Mouse (Mus musculus): ENCODE data around the gene Pkp4. TPM values are rescaled to one million over a fixed set of nuclear protein-coding genes. Genes with fewer than 3 reads are reported as not detected.

Gene Pkp4
- polyA plus RNA-seq, 1 experiment from 2014 or later = 30.4 TPM

DNA sequence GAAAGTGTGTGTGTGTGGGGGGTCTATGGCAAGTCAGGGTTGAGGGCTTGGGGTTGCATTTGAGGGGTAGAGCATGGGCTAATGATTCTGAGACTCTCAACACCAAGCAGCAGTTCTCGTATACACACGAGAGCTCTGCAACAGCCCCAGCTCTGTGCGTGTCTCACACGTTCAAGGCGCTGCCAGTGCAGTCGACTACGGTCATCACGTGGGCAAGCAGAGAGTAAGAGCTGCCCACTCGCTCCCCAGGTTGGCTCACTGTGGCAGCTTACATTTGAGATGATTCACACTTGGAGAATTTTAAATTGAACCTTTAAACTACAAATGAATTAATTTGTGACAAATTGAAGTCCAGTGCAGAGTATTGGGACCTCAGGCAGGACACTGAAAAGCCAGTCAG is 44.4 kb downstream of the Pkp4 start:
- Histone ChIP-seq H3K27ac (no peak overlapping the region), H3K4me1 (peaks cover 6% of the 10 kb centered on the region; the same call in 1 of the 2 replicates), H3K36me3 (no peaks in the 10 kb centered on the region), H3K9ac (no peak overlapping the region), H3K4me2 (no peak overlapping the region), H3K4me3 (replicated peaks) (no peak overlapping the region), H3K9me3 (no peaks in the 10 kb centered on the region), H3K27me3 (replicated peaks) (no peaks in the 10 kb centered on the region)
- 90% methylated on average over 9 of the region's 9 CpGs for whole genome bisulfite sequencing
- ATAC-seq (ENCODE audit: insufficient read depth, low FRiP score, low read depth) = no peak

DNA sequence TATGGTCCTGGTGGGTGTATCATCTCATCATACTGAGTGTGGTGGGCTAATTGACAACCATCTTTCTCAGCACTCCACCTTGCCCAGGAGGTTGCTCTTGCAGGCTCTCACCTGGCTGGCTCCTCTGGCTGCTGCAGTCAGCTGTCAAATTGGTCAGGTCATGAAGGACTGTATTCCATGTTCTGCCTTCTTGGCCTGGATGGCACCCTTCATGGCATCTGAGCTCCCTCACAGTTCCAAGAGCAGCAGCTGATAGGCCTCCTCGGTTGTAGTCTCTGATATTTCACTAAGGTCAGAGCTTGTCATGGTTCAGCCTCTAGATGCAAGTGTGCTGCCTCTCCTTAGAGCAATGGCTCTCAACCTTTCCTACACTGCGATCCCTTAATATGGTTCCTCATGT is 45.5 kb downstream of the Pkp4 start:
- Histone ChIP-seq H3K9ac (no peak overlapping the region), H3K4me3 (replicated peaks) (no peak overlapping the region), H3K9me3 (no peaks in the 10 kb centered on the region), H3K4me2 (no peak overlapping the region), H3K4me1 (peaks cover 6% of the 10 kb centered on the region; the same call in 1 of the 2 replicates), H3K36me3 (no peaks in the 10 kb centered on the region), H3K27me3 (replicated peaks) (no peaks in the 10 kb centered on the region), H3K27ac (no peak overlapping the region)
- ATAC-seq (ENCODE audit: insufficient read depth, low FRiP score, low read depth) = no peak
- 90% methylated on average over 2 of the region's 2 CpGs for WGBS

DNA sequence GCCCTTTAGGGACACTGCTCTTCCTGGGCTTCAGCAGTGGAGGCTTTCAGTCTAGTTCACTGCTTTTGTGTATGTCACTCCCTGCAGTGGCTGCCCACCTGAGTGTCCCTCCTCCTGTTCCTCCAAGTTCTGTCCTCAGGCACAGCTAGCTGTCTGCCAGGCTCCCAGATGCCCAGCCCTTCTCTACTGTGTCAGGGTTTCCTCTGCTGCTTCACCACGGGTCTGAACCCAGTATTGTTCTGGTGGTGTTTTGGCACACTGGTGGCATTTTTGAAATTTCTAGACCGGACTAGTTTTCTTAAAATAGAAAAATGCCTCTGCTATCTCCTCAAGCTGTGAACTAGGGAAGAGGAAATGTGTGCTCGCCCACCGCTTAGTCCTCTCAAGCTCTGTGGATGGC is 46.6 kb downstream of the Pkp4 start:
- Histone ChIP-seq H3K4me2 (no peak overlapping the region), H3K36me3 (no peaks in the 10 kb centered on the region), H3K27me3 (replicated peaks) (no peaks in the 10 kb centered on the region), H3K9ac (no peak overlapping the region), H3K27ac (no peak overlapping the region), H3K9me3 (no peaks in the 10 kb centered on the region), H3K4me3 (replicated peaks) (no peak overlapping the region), H3K4me1 (peaks cover 6% of the 10 kb centered on the region; the same call in 1 of the 2 replicates)
- ATAC-seq (ENCODE audit: insufficient read depth, low FRiP score, low read depth) = no peak; the same call in 1 of the 2 replicates
- WGBS = 41% methylated on average over 4 of the region's 4 CpGs

DNA sequence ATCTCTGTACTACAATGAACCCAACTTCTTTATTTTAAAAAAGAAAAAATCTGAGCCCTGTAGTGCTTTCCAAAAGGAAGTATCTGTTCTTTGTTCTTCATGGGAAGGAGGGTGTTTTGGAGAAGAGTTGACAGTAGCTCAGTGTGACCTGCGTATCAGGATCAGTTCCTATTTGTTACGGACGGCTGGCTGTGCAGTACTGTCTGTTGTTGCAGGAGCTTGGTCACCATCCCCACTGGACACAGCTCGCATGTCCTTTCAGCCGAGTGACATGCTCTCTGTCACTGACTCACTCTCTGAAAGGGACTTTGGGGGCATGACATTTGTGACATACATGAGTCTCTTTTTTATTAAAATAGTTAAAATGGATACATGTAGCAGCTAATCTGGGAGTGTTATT is 47.1 kb downstream of the Pkp4 start:
- H3K4me3 ChIP-seq (replicated peaks) = no peak overlapping the region
- H3K27me3 ChIP-seq (replicated peaks) = no peaks in the 10 kb centered on the region
- peaks cover 6% of the 10 kb centered on the region; the same call in 1 of the 2 replicates for H3K4me1 ChIP-seq
- WGBS = 69% methylated on average over 5 of the region's 5 CpGs
- no peak overlapping the region for H3K4me2 ChIP-seq
- ATAC-seq (ENCODE audit: insufficient read depth, low FRiP score, low read depth) = no peak
- no peak overlapping the region for H3K27ac ChIP-seq
- H3K9me3 ChIP-seq = no peaks in the 10 kb centered on the region
- H3K36me3 ChIP-seq = no peaks in the 10 kb centered on the region
- no peak overlapping the region for H3K9ac ChIP-seq

DNA sequence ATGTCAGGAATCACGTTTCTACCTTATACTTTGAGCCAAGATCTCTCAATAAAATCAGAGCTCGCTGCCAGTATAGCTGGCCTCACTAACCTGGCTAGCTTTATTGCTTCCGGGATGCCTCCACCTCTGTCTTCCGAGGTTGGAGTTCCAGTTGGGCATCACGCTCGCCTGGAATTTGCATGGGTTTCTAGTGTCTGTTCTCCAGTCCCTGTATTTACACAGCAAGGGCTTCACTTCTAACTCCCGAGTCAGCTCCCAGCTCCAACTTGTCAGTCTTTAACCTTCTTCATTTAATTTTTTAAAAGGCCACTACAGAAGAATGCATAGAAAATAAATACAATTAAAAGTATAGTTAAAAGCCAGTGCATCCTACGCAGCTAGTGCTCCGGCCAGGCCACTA is 47.6 kb downstream of the Pkp4 start:
- ATAC-seq (ENCODE audit: insufficient read depth, low FRiP score, low read depth) = no peak
- no peak overlapping the region for H3K9ac ChIP-seq
- no peaks in the 10 kb centered on the region for H3K36me3 ChIP-seq
- no peaks in the 10 kb centered on the region for H3K27me3 ChIP-seq (replicated peaks)
- WGBS = 61% methylated on average over 9 of the region's 9 CpGs
- H3K27ac ChIP-seq = no peak overlapping the region
- H3K9me3 ChIP-seq = no peaks in the 10 kb centered on the region
- H3K4me3 ChIP-seq (replicated peaks) = no peak overlapping the region
- H3K4me1 ChIP-seq = peaks cover 6% of the 10 kb centered on the region; the same call in 1 of the 2 replicates
- no peak overlapping the region for H3K4me2 ChIP-seq

DNA sequence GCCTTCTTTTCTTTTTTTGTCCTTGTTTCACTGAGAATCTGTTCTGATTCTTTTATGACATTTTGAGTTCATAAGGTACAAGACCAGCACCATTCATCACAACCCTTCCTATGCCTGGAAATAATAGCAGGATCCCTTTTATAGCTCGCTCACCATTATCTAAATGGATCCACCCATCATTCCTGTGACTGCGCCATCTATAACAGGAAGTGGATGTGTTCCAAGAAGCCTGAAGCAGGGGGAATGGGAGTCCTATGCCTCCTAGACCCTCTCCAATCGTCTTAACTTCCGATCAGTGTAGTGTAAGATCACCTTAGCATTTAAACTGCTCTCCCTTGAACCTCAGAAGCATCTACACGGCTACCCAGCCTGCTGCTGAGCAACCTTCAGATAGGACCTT is 50.4 kb downstream of the Pkp4 start:
- Histone ChIP-seq H3K4me1 (peaks cover 6% of the 10 kb centered on the region; the same call in 1 of the 2 replicates), H3K4me3 (replicated peaks) (no peak overlapping the region), H3K27me3 (replicated peaks) (no peaks in the 10 kb centered on the region), H3K9me3 (no peaks in the 10 kb centered on the region), H3K9ac (no peak overlapping the region), H3K36me3 (no peaks in the 10 kb centered on the region), H3K27ac (no peak overlapping the region), H3K4me2 (no peak overlapping the region)
- 86% methylated on average over 5 of the region's 5 CpGs for WGBS
- no peak for ATAC-seq (ENCODE audit: insufficient read depth, low FRiP score, low read depth)

DNA sequence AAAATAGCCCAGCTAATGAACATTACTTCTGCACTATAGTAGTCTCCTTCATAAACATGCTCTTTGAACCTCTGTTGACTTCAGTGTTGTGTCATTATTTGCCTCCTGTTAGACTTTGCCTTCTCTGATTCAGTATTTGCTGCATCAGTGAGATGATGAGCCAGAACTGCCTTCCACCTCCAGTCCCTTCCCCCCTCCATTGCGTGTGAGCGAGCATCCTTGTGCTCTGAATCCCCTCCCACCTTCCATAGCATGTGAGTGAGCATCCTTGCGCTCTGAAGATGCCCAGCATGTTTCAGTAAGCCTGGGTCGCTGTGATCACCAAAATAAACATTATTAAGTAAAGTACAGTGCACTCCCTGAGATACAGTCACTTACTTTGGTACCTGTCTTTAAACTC is 51.8 kb downstream of the Pkp4 start:
- no peak overlapping the region for H3K4me2 ChIP-seq
- H3K9ac ChIP-seq = no peak overlapping the region
- H3K36me3 ChIP-seq = no peaks in the 10 kb centered on the region
- ATAC-seq (ENCODE audit: insufficient read depth, low FRiP score, low read depth) = no peak
- no peaks in the 10 kb centered on the region for H3K9me3 ChIP-seq
- H3K4me1 ChIP-seq = peaks cover 3% of the 10 kb centered on the region; the same call in 1 of the 2 replicates
- no peak overlapping the region for H3K27ac ChIP-seq
- no peak overlapping the region for H3K4me3 ChIP-seq (replicated peaks)
- 85% methylated on average over 4 of the region's 4 CpGs for WGBS
- H3K27me3 ChIP-seq (replicated peaks) = no peaks in the 10 kb centered on the region

DNA sequence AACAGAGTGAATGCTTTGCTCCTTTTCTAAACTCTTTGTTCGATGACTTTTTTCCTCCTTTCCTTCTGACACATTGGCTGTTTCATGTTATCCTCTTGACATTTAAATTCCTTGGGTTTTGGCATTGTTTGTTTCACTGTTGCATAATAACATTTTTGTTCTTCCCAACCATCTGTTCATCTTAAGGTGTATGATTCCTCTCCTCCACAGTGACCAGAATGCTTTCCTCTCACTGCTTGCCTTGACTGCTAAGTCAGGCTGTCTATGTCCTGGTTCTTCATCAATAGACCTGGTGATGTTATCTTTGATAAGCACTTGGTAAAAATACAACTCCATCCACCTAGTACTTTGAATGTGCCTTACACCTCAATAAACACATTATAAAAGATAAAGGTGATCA is 52.2 kb downstream of the Pkp4 start:
- Histone ChIP-seq H3K36me3 (no peaks in the 10 kb centered on the region), H3K27ac (no peak overlapping the region), H3K4me1 (no peaks in the 10 kb centered on the region), H3K9me3 (no peaks in the 10 kb centered on the region), H3K27me3 (replicated peaks) (no peaks in the 10 kb centered on the region), H3K4me2 (no peak overlapping the region), H3K9ac (no peak overlapping the region), H3K4me3 (replicated peaks) (no peak overlapping the region)
- ATAC-seq (ENCODE audit: insufficient read depth, low FRiP score, low read depth) = no peak
- 73% methylated on average over 1 of the region's 1 CpGs for WGBS

DNA sequence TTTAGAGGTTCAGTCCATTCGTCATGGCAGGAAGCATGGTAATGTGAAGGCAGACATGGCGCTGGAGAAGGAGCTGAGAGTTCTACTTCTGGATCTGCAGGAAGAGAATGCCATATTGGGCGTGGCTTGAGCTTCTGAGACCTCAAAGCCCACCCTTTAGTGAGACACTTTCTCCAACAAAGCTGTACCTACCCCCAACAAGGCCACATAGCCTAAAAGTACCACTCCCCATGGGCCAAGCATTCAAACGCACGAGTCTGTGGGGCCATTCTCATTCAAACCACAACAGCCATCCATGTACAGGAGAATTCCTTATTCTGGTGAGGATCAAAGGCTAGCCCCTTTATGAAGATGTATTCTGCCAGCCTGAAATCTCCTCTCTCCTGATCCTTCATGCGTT is 57.3 kb downstream of the Pkp4 start:
- no peak overlapping the region for H3K4me3 ChIP-seq (replicated peaks)
- H3K36me3 ChIP-seq = no peaks in the 10 kb centered on the region
- H3K4me2 ChIP-seq = no peak overlapping the region
- 0 out of 2 replicates have a peak, but pooled peaks cover 7% of the 10 kb centered on the region for H3K4me1 ChIP-seq
- H3K27me3 ChIP-seq (replicated peaks) = no peaks in the 10 kb centered on the region
- no peak for ATAC-seq (ENCODE audit: insufficient read depth, low FRiP score, low read depth)
- 90% methylated on average over 6 of the region's 6 CpGs for WGBS
- H3K27ac ChIP-seq = no peak overlapping the region
- H3K9ac ChIP-seq = no peak overlapping the region
- H3K9me3 ChIP-seq = no peaks in the 10 kb centered on the region

DNA sequence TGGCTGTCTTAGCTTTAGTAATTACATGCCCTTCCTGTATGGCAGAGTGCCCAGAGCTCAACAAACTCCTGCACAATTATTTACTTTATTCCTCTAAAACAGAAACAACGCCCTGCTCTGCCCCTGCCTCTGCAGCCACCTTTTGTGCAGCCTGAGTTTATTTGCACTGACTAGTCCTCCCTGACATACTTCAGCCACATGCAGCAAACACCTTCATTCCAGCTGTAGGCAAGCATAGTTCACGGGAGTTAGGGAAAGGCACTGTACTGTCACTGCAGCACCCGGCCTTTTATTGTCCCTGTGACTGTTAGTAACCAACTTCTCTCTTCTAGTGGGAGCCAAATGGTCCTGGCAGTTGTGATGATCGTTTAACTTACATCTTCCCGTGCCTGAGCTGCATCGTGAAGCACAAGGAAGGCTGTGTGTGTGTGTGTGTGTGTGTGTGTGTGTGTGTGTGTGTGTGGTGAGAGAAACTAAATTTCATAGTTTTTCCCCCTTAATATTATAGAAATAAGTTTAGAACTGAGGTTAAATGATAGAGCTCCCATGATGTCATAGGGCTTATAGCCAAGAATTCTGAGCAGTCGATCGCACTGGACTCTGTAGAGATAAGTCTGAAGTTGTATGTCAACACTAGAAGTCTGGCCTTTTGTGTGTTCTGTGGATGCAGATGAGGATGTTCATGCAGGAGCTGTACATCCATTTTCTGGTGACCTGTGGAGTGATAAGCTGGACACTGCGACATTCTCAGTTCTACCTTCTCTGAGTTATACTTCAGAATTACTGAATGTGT is 59.5 kb downstream of the Pkp4 start:
- peak; percentile 79 for ATAC-seq (ENCODE audit: insufficient read depth, low FRiP score, low read depth)

DNA sequence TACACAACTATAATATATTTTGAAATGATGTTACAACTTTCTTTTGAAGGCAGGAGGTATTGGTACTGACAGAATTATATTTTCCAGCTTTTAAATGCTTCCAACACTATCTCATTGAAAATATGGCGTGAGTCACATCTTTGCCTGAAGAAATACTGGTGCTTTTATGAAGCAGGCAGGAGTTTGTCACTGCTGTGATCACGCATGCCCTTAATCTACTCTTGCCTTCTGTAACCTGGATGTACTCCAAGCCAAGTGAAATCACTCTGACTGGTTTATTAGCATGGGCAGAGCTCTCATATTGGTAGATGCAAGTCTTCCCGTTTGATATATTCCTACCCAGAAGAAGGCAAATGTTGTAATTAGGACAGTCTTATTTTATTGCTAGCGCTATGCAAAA is 65.7 kb downstream of the Pkp4 start:
- no peak overlapping the region for H3K27ac ChIP-seq
- no peaks in the 10 kb centered on the region for H3K27me3 ChIP-seq (replicated peaks)
- WGBS = 88% methylated on average over 4 of the region's 4 CpGs
- H3K9me3 ChIP-seq = no peaks in the 10 kb centered on the region
- no peak overlapping the region for H3K9ac ChIP-seq
- H3K4me2 ChIP-seq = no peak overlapping the region
- H3K4me3 ChIP-seq (replicated peaks) = no peak overlapping the region
- no peaks in the 10 kb centered on the region for H3K36me3 ChIP-seq
- ATAC-seq (ENCODE audit: insufficient read depth, low FRiP score, low read depth) = no peak
- H3K4me1 ChIP-seq = no peaks in the 10 kb centered on the region; the same call in 1 of the 2 replicates

More for the DNA sequence above, 59.5 kb downstream of the Pkp4 start:
- WGBS = 21% methylated on average over 9 of the region's 9 CpGs
- Histone ChIP-seq H3K27me3 (replicated peaks) (no peaks in the 10 kb centered on the region), H3K9me3 (no peaks in the 10 kb centered on the region), H3K4me3 (replicated peaks) (no peak overlapping the region), H3K27ac (peak overlapping the region; percentile 42), H3K36me3 (no peaks in the 10 kb centered on the region), H3K4me1 (0 out of 2 replicates have a peak, but pooled peaks cover 7% of the 10 kb centered on the region), H3K4me2 (no peak overlapping the region; the same call in 1 of the 2 replicates), H3K9ac (no peak overlapping the region)

DNA sequence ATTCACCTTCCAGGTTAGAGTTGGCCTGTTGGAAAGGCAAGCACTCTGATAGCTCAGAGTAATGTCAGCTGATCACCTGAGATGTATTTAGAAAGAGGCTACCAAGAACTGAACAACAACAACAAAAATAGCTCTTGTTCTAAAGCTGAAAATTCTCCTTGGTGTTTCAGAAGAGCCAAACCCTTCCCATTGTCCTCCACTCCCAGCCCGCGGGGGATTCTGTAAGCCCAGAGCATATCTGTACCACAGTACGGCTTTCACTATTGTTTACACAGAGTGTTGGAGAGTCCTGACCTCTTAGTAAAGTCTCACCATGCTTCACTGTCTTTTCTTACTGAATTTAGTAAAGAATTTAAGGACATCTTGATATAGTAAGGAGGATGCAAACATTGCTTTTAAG is 66.4 kb downstream of the Pkp4 start:
- H3K9me3 ChIP-seq = no peaks in the 10 kb centered on the region

More for the DNA sequence above, 66.4 kb downstream of the Pkp4 start:
- no peak for ATAC-seq (ENCODE audit: insufficient read depth, low FRiP score, low read depth)
- no peak overlapping the region for H3K27ac ChIP-seq
- 50% methylated on average over 3 of the region's 3 CpGs for WGBS
- no peaks in the 10 kb centered on the region; the same call in 1 of the 2 replicates for H3K4me1 ChIP-seq
- H3K36me3 ChIP-seq = 0 out of 2 replicates have a peak, but pooled peaks cover 1% of the 10 kb centered on the region
- H3K4me2 ChIP-seq = no peak overlapping the region
- no peak overlapping the region for H3K9ac ChIP-seq
- H3K4me3 ChIP-seq (replicated peaks) = no peak overlapping the region
- H3K27me3 ChIP-seq (replicated peaks) = no peaks in the 10 kb centered on the region

Measured in stomach, embryonic 15.5 days (tissue).